Mouse (Mus musculus): ENCODE measurements around the gene Stip1. TPM values are rescaled to one million over a fixed set of nuclear protein-coding genes. Genes with fewer than 3 reads are reported as not detected.

The Stip1 gene
- polyA plus RNA-seq, 1 experiment: 31.4 TPM

- no peak for DNase-seq
- Histone ChIP-seq H3K4me3 (replicated peaks; ENCODE audit: extremely low read depth, low read depth, low read length) (no peak overlapping the region), H3K4me1 (ENCODE audit: control insufficient read depth, insufficient read depth, low read length) (peaks cover 16% of the 10 kb centered on the region)
- no peak for TF ChIP-seq CTCF (IDR thresholded peaks at IDR 0.05; ENCODE audit: insufficient read depth, low read length)
- TF ChIP-seq POLR2A (IDR thresholded peaks at IDR 0.05; ENCODE audit: borderline replicate concordance, extremely low read depth, low read depth, low read length): no peak
- 75% methylated on average over 8 of the region's 8 CpGs for WGBS
Observed at GRCm38 (mm10) chr19:6989251-6989650, 50.5 kb downstream of the Stip1 start.

- WGBS: 3% methylated on average over 8 of the region's 8 CpGs
- DNase-seq: no peak
- TF ChIP-seq POLR2A (IDR thresholded peaks at IDR 0.05; ENCODE audit: borderline replicate concordance, extremely low read depth, low read depth, low read length) (no peak), CTCF (IDR thresholded peaks at IDR 0.05; ENCODE audit: insufficient read depth, low read length) (no peak)
- Histone ChIP-seq H3K4me3 (replicated peaks; ENCODE audit: extremely low read depth, low read depth, low read length) (peak overlapping the region; percentile 86), H3K4me1 (ENCODE audit: control insufficient read depth, insufficient read depth, low read length) (peaks cover 14% of the 10 kb centered on the region)
Observed at GRCm38 (mm10) chr19:6987904-6988285, 51.9 kb downstream of the Stip1 start.

- TF ChIP-seq CTCF (IDR thresholded peaks at IDR 0.05; ENCODE audit: insufficient read depth, low read length) (no peak), POLR2A (IDR thresholded peaks at IDR 0.05; ENCODE audit: borderline replicate concordance, extremely low read depth, low read depth, low read length) (no peak)
- DNase-seq: peak; percentile 75
- Histone ChIP-seq H3K4me3 (replicated peaks; ENCODE audit: extremely low read depth, low read depth, low read length) (peak within 1 kb of the TSS; percentile 86), H3K4me1 (ENCODE audit: control insufficient read depth, insufficient read depth, low read length) (peaks cover 13% of the 10 kb centered on the region)
- under 1% methylated on average over 82 of the region's 85 CpGs for WGBS
Observed at GRCm38 (mm10) chr19:6987061-6987903, 52.5 kb downstream of the Stip1 start, which contains the start of gene Vegfb. TSS of gene Vegfb (minus strand) at chr19:6987651.

DNA sequence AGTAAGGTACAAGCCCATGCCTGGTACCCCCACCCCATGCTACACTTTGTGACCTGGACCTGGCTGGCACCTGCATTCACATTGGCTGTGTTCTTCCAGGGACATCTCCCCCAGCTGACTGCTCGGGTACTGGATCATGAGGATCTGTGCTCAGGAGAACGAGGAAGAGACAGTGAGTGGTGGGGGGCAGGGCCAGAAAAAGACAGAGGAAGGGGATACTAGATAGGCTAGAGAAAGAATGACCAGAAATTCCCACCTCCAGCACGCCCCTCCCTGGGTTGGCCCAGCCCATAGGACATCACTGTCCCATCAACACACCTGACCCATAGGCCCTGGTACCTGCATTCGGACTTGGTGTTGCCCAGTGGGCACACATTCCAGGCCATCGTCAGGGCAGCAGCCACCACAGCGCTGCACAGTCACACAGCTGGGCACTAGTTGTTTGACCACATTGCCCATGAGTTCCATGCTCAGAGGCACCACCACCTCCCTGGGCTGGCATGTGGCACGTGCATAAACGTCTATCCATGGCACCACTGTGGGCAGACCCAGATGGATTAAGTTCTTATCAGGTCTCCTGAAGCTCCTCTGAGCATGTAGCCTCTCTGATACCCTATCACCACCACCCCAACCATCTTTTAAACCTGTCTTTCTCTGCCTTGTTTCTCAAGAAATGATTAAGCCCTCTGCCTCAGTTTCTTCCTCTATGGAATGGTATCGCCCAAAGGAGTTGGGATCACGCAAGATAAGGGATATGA, 53.6 kb downstream of the Stip1 start:
- peaks cover 9% of the 10 kb centered on the region for H3K4me1 ChIP-seq (ENCODE audit: control insufficient read depth, insufficient read depth, low read length)
- no peak overlapping the region for H3K4me3 ChIP-seq (replicated peaks; ENCODE audit: extremely low read depth, low read depth, low read length)
- TF ChIP-seq POLR2A (IDR thresholded peaks at IDR 0.05; ENCODE audit: borderline replicate concordance, extremely low read depth, low read depth, low read length) (no peak), CTCF (IDR thresholded peaks at IDR 0.05; ENCODE audit: insufficient read depth, low read length) (no peak)
- 82% methylated on average over 10 of the region's 10 CpGs for WGBS
- no peak for DNase-seq

DNA sequence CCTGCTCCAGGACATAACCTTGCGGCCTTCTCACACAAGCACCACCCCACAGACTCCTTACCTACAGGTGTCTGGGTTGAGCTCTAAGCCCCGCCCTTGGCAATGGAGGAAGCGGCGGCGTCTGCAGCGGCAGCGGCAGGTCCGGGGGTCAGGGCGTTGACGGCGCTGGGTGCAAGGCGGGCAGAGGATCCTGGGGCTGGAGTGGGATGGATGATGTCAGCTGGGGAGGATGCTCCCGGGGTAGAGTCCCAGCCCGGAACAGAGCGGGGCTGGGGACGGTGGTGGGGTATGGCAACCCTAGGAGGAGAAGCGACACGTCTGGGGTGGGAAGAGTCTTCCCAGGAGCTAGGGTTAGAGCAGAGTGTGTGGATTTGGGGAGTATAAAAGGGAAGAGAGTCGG, 54.5 kb downstream of the Stip1 start:
- DNase-seq: no peak
- no peak overlapping the region for H3K4me3 ChIP-seq (replicated peaks; ENCODE audit: extremely low read depth, low read depth, low read length)
- peaks cover 9% of the 10 kb centered on the region for H3K4me1 ChIP-seq (ENCODE audit: control insufficient read depth, insufficient read depth, low read length)
- TF ChIP-seq POLR2A (IDR thresholded peaks at IDR 0.05; ENCODE audit: borderline replicate concordance, extremely low read depth, low read depth, low read length) (no peak), CTCF (IDR thresholded peaks at IDR 0.05; ENCODE audit: insufficient read depth, low read length) (no peak)
- WGBS: 88% methylated on average over 19 of the region's 19 CpGs

DNA sequence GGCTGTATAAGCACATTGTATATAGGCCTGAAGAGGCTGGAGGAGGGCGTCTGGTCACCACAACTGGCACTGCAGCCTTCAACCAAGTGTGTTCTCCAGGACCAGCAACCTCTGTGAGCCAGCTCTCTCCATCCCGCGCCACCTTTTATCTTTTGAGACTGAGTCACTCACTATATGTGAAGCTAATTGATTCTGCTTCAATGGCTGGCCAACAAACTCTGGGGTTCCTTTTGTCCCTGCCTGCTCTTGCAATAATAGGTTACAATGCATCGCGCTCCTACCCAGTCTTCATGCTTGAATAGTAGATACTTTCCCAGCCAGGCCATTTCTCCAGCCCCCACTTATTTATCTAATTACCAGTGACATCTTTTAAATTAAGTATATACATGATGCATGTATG, 56.1 kb downstream of the Stip1 start:
- no peak for DNase-seq
- peaks cover 12% of the 10 kb centered on the region for H3K4me1 ChIP-seq (ENCODE audit: control insufficient read depth, insufficient read depth, low read length)
- TF ChIP-seq CTCF (IDR thresholded peaks at IDR 0.05; ENCODE audit: insufficient read depth, low read length) (no peak), POLR2A (IDR thresholded peaks at IDR 0.05; ENCODE audit: borderline replicate concordance, extremely low read depth, low read depth, low read length) (no peak)
- WGBS: 95% methylated on average over 5 of the region's 5 CpGs
- no peak overlapping the region for H3K4me3 ChIP-seq (replicated peaks; ENCODE audit: extremely low read depth, low read depth, low read length)

- Histone ChIP-seq H3K4me1 (ENCODE audit: control insufficient read depth, insufficient read depth, low read length) (peaks cover 5% of the 10 kb centered on the region), H3K4me3 (replicated peaks; ENCODE audit: extremely low read depth, low read depth, low read length) (no peak overlapping the region)
- no peak for DNase-seq
- no peak for TF ChIP-seq CTCF (IDR thresholded peaks at IDR 0.05; ENCODE audit: insufficient read depth, low read length)
- TF ChIP-seq POLR2A (IDR thresholded peaks at IDR 0.05; ENCODE audit: borderline replicate concordance, extremely low read depth, low read depth, low read length): no peak
- WGBS: 87% methylated on average over 4 of the region's 4 CpGs
Observed at GRCm38 (mm10) chr19:6981465-6981864, 58.3 kb downstream of the Stip1 start.

DNA sequence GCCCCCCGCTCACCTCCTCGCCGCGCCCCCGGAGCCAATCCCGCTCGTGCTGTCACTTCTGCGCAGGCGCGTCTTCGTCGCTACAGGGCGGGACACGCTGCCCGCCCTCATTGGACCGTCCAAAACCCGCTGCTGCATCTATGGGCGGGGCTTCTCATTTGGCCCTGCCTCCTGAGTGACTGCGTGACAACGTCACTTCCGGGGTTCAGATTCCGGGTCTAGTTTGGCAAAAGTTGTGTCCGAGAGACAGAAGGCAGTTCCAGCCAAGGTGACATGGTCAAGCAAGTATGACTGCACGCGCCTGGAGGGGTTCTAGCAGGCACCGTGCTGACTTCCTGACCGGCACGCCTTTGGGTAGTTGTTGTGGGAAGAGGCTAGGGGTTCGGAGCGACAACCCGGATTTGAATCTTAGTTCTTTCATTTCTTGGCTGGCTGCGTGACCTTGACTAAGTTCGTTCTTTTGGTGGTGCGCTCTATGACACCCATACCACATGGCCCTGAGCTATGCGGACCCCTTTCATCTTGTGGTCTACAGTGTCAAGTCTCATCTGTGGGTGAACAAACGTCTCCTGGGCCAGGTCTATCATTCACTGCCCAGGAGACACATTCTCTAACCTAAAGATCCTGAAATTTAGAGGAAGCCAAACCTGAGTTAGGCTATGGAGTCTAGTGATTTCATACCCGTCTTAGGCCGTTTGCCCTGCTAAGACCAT, 59.2 kb downstream of the Stip1 start, which contains the start of gene Fkbp2:
Fkbp2 (minus strand) TSS at position 121 of the 713 bp plus-strand sequence.
- Histone ChIP-seq H3K4me1 (ENCODE audit: control insufficient read depth, insufficient read depth, low read length) (peaks cover 14% of the 10 kb centered on the region), H3K4me3 (replicated peaks; ENCODE audit: extremely low read depth, low read depth, low read length) (peak within 1 kb of the TSS; percentile 83)
- peak; percentile 99 for DNase-seq
- TF ChIP-seq CTCF (IDR thresholded peaks at IDR 0.05; ENCODE audit: insufficient read depth, low read length): no peak
- peak; percentile 98 for TF ChIP-seq POLR2A (IDR thresholded peaks at IDR 0.05; ENCODE audit: borderline replicate concordance, extremely low read depth, low read depth, low read length)
- 1% methylated on average over 38 of the region's 38 CpGs for WGBS
